Mouse (Mus musculus) olfactory bulb, adult 2 months (tissue): ENCODE measurements around the gene Krt7.

Source experiments
- CTCF ChIP-seq: fragments of 200-500 bp; IDR thresholded peaks from 2 replicates; pipeline ENCODE4 v1.5.1; 2012; ENCODE audit warnings: low read depth, mild to moderate bottlenecking, low read length, moderate library complexity; ENCODE audit not compliant: insufficient read depth
- POLR2A ChIP-seq: fragments of 200-500 bp; IDR thresholded peaks from 2 replicates; pipeline ENCODE4 v1.6.1; 2012; ENCODE audit warnings: mild to moderate bottlenecking, low read depth, low read length, moderate library complexity; ENCODE audit not compliant: insufficient read depth

DNA sequence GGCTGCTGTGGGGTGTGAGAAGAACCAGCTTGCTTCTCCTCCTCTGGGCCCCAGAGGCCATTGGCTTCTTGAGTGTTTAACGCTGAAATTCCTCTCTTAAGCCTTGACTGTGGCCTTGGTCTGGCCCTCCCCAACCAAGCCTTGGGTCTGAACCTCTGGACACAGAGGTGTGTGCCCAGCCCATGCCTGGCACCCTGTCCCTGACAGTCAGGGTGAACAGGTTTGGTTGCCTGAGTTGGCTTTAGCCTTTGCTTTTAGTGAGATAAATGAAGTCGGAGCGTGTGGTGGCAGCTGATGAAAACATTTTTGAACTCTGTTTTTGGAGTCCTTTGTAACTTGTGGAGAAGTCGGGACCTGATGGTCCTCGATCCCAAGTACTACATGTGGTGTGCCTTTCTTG lies 20.6 kb upstream of the Krt7 start:
- TF ChIP-seq POLR2A (no peak), CTCF (no peak)
